Mouse (Mus musculus) thymus, postnatal 0 days (tissue): ENCODE data around the gene Grn. TPM values are rescaled to one million over a fixed set of nuclear protein-coding genes. Genes with fewer than 3 reads are reported as not detected.

Source experiments
- DNase-seq: peaks from one replicate; pipeline ENCODE4 v3.0.0-alpha.2; 2015; ENCODE audit warnings: low spot score
- polyA plus RNA-seq: library from polyadenylated mRNA; unstranded; fragments of >200 nt; fragmentation: Nextera tagmentation; extraction: Ambion mirVana; gene quantifications from 2 replicates; pipeline ENCODE4 v1.2.1, GENCODE M21; 2015

Gene Grn
- polyA plus RNA-seq, 1 experiment from 2014 or later: 90.6 TPM

GRCm38 (mm10) chr11:102421559-102421958 lies 8.6 kb upstream of the Grn start:
- no peak for DNase-seq

- no peak for DNase-seq
Measured at GRCm38 (mm10) chr11:102424666-102425065, 5.4 kb upstream of the Grn start.

- DNase-seq: no peak
Measured at GRCm38 (mm10) chr11:102425555-102426316, 4.4 kb upstream of the Grn start.

DNA sequence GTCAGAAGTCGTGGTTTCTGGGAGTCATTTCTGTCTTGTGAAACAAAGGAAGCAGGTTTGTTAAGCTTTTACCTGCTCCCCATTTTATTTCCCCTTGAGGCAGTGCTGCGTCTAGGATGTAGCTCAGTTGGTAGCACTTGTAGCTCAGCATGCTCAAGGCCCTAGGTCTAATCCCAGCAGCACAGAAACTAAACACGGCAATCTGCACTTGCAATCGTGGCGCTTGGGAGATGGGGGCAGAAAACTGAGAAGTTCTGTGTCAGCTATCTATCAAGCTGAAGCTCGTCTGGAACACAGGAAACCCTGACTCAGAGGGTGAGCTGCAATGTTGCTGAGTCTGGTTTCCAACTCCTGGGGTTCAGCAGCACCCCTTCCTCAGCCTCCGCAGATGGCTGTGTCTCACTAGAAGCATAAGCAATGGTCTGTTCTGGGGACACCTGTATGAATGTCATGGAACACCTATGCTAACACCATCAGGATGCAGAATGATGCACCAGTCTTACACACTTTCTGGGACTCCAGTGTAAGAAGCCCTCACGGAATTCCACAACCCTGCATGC lies 1.1 kb upstream of the Grn start:
- no peak for DNase-seq

- no peak for DNase-seq
Measured at GRCm38 (mm10) chr11:102429551-102429950, 564 bp upstream of the Grn start.

DNA sequence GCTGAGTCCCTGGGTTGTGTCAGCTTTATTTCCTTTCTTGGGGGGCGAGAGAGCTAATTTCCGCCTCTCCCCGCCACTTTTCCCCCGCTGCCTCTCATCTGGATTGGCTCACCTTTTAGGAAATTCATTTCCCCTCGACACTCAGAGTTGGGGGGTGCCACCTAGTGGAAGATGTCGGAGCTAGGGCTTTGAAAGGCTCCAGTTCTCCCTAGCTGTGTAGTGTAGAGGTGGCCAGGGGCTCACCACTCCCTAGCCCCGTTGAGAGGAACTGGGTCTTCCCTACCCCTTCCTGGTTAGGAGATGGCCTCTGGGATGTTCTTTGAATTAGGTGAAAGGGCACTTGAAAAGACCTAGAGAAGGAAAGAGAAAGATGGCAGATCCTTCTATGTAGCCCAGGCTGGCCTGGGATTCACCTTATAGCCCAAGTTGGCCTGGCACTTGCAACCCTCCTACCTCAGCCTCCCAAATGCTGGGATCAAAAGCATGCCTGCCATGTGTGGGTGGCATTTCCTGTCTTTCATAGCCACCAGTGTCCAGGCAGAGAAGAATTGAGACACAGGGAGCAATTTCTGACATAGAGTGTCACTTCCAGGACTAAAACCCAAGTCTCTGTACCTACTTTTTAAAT lies 1.0 kb downstream of the Grn start:
- DNase-seq: peak; percentile 83

GRCm38 (mm10) chr11:102431728-102432114 lies 1.6 kb downstream of the Grn start:
- no peak for DNase-seq

- peak; percentile 45 for DNase-seq
Measured at GRCm38 (mm10) chr11:102432115-102432843, 2.2 kb downstream of the Grn start.

DNA sequence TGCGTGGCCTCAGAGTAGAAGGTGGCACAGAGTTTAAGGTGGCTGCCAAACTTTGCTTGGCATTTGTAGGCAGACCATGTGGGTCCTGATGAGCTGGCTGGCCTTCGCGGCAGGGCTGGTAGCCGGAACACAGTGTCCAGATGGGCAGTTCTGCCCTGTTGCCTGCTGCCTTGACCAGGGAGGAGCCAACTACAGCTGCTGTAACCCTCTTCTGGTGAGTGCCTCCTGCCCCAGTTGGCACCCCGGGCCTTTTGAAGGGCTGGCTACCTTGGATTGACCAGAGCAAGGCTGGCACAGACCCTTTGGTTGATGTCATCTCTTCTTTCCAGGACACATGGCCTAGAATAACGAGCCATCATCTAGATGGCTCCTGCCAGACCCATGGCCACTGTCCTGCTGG lies 2.8 kb downstream of the Grn start:
- no peak for DNase-seq

- no peak for DNase-seq
Measured at GRCm38 (mm10) chr11:102433866-102434265, 3.8 kb downstream of the Grn start.

- DNase-seq: peak; percentile 82
Measured at GRCm38 (mm10) chr11:102434406-102434805, 4.3 kb downstream of the Grn start.

DNA sequence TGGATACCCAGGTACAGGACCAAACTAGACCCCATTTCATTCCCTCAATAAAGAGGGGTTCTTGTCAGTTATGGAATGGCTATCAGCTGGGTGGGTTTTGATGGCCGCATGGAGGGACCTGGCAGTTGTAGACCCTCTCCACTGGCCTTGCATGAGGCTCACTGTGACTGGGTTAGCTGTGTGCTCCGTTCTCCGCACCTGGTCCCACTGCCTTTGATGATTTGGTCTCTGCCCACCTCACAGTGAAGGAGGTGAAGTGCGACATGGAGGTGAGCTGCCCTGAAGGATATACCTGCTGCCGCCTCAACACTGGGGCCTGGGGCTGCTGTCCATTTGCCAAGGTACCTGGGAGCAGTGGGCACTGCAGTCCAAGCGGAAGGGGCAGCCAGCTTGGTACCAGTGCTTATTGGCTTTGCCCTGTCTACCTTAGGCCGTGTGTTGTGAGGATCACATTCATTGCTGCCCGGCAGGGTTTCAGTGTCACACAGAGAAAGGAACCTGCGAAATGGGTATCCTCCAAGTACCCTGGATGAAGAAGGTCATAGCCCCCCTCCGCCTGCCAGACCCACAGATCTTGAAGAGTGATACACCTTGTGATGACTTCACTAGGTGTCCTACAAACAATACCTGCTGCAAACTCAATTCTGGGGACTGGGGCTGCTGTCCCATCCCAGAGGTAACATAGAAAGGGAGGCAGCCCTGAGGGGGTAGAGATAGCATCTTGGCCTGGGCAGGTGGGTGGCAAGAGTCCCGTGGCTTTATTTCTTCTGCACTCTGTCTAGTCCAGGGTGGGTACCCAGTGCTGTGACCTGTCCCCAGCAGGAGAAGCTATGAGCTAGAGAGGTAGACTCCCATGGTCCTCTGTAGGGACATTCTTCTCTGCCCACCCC lies 4.9 kb downstream of the Grn start:
- no peak for DNase-seq

GRCm38 (mm10) chr11:102435754-102436470 lies 5.8 kb downstream of the Grn start:
- DNase-seq: no peak

- DNase-seq: no peak
Measured at GRCm38 (mm10) chr11:102436471-102436790, 6.3 kb downstream of the Grn start.

DNA sequence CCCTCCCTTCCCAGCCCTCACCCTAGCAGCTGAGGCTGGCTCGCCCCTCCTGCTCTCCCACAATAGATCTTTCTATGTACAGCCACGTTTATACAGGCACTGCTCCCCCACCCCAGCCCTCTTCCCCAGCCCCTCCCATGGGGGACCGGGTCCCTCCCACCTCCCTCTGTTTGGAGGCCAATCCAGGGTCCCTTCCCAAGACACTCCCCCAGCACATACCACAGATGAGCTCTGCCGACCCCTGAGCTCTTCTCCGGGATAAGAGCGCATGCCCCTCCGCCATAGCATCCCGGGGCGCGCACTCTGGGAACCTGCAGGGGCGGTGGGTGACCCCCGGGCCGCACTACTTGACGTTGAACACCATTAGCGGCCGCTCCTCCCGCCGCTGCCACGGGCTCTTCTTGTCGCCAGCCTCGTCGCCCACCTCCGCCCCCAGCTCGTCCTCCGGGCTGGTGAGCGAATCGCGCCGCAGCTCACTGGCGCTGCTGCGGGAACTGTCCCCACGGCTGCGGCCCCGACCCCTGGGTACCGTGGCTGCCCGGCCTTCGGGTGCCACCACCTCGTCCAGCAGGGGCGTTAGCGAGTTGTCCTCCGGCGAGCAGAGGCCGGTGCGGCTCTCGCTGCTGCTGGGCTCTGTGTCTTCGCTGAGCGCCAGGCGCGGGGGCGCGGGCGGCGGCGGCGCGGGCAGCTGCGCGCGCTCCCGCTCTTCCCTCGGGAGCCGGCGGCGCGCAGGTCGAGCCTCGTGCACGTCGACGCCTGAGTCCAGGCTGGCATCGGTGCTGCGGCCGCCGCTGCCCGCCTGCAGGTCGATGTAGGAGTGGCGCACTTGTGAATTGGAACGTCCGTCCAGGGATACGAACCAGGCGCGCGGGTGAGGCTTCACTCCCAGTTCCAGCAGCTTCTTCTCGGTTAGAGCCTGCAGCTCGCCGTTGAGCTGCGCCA lies 7.3 kb downstream of the Grn start:
- DNase-seq: peak; percentile 15

DNA sequence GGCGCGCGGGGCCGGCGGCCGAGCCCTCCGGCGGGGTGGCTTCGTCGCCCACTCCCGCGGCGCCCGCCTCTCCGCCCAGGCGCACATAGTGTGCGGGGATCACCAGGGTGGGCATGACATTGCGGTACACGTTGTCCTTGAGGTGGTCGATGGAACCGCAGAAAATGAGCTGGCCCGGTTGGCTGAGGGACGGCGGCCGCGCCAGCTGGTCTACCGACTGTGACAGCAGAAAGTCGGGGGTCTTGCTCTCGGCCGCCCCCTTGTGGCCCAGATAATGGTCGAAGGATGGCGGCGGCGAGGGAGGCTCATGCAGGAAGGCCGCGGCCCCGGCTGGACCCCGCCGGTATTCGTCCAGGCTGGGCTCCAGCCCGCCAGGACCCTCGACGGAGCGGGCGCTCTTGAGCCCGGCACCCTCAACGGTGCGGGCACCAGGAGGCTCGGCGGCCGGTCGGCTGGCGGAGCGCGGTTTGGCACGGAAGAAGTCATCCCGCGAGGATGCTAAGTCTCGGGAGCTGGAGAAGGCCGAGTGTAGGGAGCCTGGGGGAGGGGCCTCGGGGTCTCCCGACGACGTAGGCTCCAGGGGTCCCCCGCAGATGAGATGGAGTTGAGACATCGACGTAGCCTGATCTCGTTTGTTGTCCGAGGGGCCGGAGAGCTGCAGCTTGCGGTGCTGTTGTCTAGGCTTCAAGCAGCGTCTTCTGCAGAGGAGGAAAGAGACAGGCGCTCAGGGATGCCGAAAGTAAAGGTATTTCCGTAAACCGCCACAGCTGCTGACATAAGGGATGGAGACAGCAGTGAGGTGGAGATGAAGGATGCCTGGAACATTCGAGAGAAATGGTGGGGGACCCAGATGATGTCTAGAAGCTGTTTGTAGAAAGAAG lies 8.3 kb downstream of the Grn start:
- DNase-seq: peak; percentile 66

- DNase-seq: no peak
Measured at GRCm38 (mm10) chr11:102439093-102440082, 9.3 kb downstream of the Grn start.
